Mouse (Mus musculus): ENCODE data around the gene St6galnac4. TPM values are rescaled to one million over a fixed set of nuclear protein-coding genes. Genes with fewer than 3 reads are reported as not detected.

The St6galnac4 gene
- polyA plus RNA-seq, 1 experiment from 2014 or later, result 33.1 TPM

- Histone ChIP-seq H3K9me3 (no peaks in the 10 kb centered on the region), H3K4me1 (peaks cover 61% of the 10 kb centered on the region), H3K9ac (peak within 1 kb of the TSS; percentile 41), H3K36me3 (peaks cover 29% of the 10 kb centered on the region), H3K27me3 (no peaks in the 10 kb centered on the region), H3K27ac (peak within 1 kb of the TSS; percentile 86), H3K4me3 (no peak within 1 kb of the TSS), H3K4me2 (peak within 1 kb of the TSS; percentile 3; the same call in 1 of the 2 replicates)
- 16% methylated on average over 7 of the region's 7 CpGs for WGBS
- ATAC-seq (ENCODE audit: insufficient number of reproducible peaks, insufficient read depth, low FRiP score, low TSS enrichment, low read depth), result no peak
Observed at GRCm38 (mm10) chr2:32621517-32621859, 34.6 kb downstream of the St6galnac4 start, which contains the start of gene Ak1. TSS of gene Ak1 (plus strand) at chr2:32621758.

- peaks cover 3% of the 10 kb centered on the region for H3K36me3 ChIP-seq
- no peak for ATAC-seq (ENCODE audit: insufficient number of reproducible peaks, insufficient read depth, low FRiP score, low TSS enrichment, low read depth)
- H3K9me3 ChIP-seq, result no peaks in the 10 kb centered on the region
- no peak overlapping the region for H3K4me2 ChIP-seq
- H3K9ac ChIP-seq, result peak overlapping the region; percentile 44; the same call in 1 of the 2 replicates
- H3K4me1 ChIP-seq, result peaks cover 77% of the 10 kb centered on the region
- H3K27ac ChIP-seq, result peak overlapping the region; percentile 75; the same call in 1 of the 2 replicates
- H3K4me3 ChIP-seq, result no peak overlapping the region
- 74% methylated on average over 5 of the region's 5 CpGs for WGBS
- H3K27me3 ChIP-seq, result no peaks in the 10 kb centered on the region
Observed at GRCm38 (mm10) chr2:32624111-32624748, 37.3 kb downstream of the St6galnac4 start.

DNA sequence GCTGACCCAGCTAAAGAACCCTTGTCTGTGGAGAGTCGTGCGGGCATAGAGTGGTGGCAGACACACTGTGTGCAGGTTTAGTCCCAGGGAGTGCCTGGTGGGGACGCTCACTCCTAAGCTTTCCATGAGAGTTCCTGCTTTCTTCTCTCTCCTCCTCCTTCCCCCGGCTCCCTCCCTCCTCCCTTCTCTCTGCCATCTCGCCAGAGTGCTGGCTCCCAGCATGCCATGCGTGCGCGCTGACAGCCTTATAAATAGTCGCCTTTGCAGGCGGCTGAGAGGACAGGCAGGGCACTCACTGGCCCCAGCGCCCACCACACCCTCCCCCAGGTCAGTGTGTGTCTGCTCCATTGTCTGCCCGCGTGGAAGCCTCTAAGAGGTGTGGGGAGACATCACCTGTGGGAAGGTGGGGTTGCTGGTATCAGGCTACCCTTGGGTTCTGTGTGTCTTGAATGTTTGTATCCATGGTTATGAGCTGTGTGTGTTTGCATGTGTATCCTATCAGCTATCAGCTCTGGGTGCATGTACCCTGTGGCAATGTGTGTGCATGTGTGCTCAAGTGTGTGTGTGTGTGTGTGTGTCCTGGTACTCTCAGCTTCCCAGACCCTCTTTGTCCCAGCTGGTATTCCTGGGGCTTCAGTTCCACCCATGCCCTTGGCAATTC lies 38.4 kb downstream of the St6galnac4 start:
- ATAC-seq (ENCODE audit: insufficient number of reproducible peaks, insufficient read depth, low FRiP score, low TSS enrichment, low read depth), result peak; percentile 11; the same call in 1 of the 2 replicates
- Histone ChIP-seq H3K27ac (peak overlapping the region; percentile 75), H3K9ac (peak overlapping the region; percentile 66)

GRCm38 (mm10) chr2:32625873-32626694 lies 39.2 kb downstream of the St6galnac4 start:
- 32% methylated on average over 5 of the region's 5 CpGs for WGBS
- ATAC-seq (ENCODE audit: insufficient number of reproducible peaks, insufficient read depth, low FRiP score, low TSS enrichment, low read depth), result no peak
- Histone ChIP-seq H3K4me2 (peak overlapping the region; percentile 61), H3K36me3 (no peaks in the 10 kb centered on the region), H3K9ac (peak overlapping the region; percentile 66; the same call in 1 of the 2 replicates), H3K27me3 (no peaks in the 10 kb centered on the region), H3K4me3 (0 out of 2 replicates have a peak overlapping the region, but pooled peaks have one; percentile 27), H3K9me3 (no peaks in the 10 kb centered on the region), H3K27ac (peak overlapping the region; percentile 75), H3K4me1 (peaks cover 67% of the 10 kb centered on the region)

More for the DNA sequence above, 38.4 kb downstream of the St6galnac4 start:
- Histone ChIP-seq H3K36me3 (no peaks in the 10 kb centered on the region), H3K9me3 (no peaks in the 10 kb centered on the region), H3K4me2 (peak overlapping the region; percentile 61), H3K27me3 (no peaks in the 10 kb centered on the region), H3K4me1 (peaks cover 74% of the 10 kb centered on the region), H3K4me3 (peak overlapping the region; percentile 27)
- WGBS, result 3% methylated on average over 13 of the region's 13 CpGs

DNA sequence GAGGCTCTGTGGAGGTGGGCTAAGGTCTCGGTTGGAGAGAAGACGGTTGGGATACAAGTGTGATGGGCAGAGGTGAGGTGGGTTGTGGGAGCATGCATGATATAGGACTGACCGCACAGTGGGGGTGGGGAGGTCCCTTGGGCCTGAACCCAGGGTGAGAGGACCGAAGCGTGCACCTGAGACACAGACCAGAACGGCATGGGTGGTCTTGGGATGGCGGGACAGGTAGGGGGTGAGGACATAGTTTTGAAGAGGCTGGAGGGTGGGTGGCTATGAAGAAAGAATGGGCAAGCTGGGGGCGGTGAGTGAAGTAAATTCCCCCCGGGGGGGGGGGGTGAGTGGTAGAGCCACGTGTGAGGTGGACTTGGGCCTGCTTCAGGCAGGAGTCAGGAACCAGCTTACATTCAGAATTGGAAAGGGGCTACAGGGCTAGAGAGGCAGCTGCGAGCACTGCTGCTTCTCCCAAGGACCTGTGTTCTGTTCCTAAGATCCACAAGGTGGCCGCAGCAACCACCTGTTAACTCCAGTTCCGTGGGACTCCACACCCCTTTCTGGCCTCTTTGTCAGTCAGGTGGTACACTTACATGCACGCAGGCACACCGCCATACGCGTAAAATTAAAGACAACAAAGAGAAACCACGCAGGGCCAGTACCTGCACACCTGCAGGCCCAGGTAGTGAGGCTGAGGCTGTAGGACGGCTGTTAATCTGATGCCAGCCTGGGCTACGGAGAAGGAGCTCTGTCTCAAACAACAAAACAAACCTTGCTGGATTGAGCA lies 40.6 kb downstream of the St6galnac4 start:
- H3K9ac ChIP-seq, result peak overlapping the region; percentile 3; the same call in 1 of the 2 replicates
- H3K4me1 ChIP-seq, result peaks cover 66% of the 10 kb centered on the region
- H3K4me3 ChIP-seq, result no peak overlapping the region
- H3K27ac ChIP-seq, result peak overlapping the region; percentile 79
- no peak overlapping the region for H3K4me2 ChIP-seq
- 62% methylated on average over 20 of the region's 20 CpGs for WGBS
- no peaks in the 10 kb centered on the region for H3K36me3 ChIP-seq
- H3K9me3 ChIP-seq, result no peaks in the 10 kb centered on the region
- no peaks in the 10 kb centered on the region for H3K27me3 ChIP-seq
- ATAC-seq (ENCODE audit: insufficient number of reproducible peaks, insufficient read depth, low FRiP score, low TSS enrichment, low read depth), result no peak

DNA sequence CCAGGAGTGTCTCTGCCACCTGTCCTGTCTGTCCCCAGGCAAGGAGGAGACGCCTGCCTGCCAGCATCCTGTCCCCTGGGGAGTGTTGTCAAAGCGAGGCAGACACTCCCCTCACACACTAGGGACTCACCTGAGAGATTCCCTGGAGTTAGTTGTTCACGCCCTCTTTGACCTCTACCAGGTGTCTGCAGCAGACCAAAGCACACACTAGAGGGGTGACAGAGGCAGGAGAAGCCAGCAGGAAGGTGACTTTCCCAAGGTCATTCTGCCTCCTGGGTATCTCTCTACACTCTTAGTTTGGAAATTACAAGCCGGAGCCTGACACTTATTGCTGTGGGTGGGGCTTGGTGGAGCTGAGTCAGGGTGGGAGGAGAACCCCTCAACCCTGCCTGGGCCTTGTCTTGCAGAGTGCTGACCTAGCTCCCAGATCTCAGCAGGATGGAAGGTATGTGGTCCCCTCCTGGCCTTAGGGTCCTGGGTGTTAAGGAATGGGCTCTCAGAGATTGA lies 41.2 kb downstream of the St6galnac4 start:
- peaks cover 66% of the 10 kb centered on the region for H3K4me1 ChIP-seq
- ATAC-seq (ENCODE audit: insufficient number of reproducible peaks, insufficient read depth, low FRiP score, low TSS enrichment, low read depth), result no peak
- no peak overlapping the region for H3K4me3 ChIP-seq
- H3K27me3 ChIP-seq, result no peaks in the 10 kb centered on the region
- peak overlapping the region; percentile 79 for H3K27ac ChIP-seq
- H3K4me2 ChIP-seq, result peak overlapping the region; percentile 33
- H3K9me3 ChIP-seq, result no peaks in the 10 kb centered on the region
- no peaks in the 10 kb centered on the region for H3K36me3 ChIP-seq
- H3K9ac ChIP-seq, result peak overlapping the region; percentile 57
- WGBS, result 57% methylated on average over 4 of the region's 4 CpGs

DNA sequence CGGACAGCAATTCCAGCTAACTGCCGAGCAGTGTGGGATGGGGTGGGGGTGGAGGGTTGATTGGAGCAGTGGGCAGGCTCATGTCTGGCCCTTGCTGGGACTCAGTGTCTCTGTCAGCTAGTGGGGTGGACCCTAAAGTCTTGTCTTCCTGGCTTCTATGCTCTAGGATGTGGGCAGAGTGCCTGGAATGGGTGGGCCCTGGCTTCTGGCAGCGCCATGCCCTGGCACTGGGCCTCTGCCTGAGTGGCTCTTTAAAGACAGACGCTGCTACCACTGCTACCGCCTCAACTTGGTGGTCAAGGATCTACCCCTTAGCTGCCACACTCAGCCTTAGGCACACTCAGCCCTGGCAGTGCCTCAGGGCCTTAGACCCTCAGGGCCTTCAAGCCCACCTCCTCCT lies 41.8 kb downstream of the St6galnac4 start:
- no peaks in the 10 kb centered on the region for H3K9me3 ChIP-seq
- ATAC-seq (ENCODE audit: insufficient number of reproducible peaks, insufficient read depth, low FRiP score, low TSS enrichment, low read depth), result no peak
- H3K36me3 ChIP-seq, result no peaks in the 10 kb centered on the region
- H3K4me2 ChIP-seq, result peak overlapping the region; percentile 33
- 38% methylated on average over 5 of the region's 5 CpGs for WGBS
- H3K27me3 ChIP-seq, result no peaks in the 10 kb centered on the region
- H3K4me3 ChIP-seq, result no peak overlapping the region
- H3K4me1 ChIP-seq, result peaks cover 66% of the 10 kb centered on the region
- H3K27ac ChIP-seq, result peak overlapping the region; percentile 79
- peak overlapping the region; percentile 57 for H3K9ac ChIP-seq

DNA sequence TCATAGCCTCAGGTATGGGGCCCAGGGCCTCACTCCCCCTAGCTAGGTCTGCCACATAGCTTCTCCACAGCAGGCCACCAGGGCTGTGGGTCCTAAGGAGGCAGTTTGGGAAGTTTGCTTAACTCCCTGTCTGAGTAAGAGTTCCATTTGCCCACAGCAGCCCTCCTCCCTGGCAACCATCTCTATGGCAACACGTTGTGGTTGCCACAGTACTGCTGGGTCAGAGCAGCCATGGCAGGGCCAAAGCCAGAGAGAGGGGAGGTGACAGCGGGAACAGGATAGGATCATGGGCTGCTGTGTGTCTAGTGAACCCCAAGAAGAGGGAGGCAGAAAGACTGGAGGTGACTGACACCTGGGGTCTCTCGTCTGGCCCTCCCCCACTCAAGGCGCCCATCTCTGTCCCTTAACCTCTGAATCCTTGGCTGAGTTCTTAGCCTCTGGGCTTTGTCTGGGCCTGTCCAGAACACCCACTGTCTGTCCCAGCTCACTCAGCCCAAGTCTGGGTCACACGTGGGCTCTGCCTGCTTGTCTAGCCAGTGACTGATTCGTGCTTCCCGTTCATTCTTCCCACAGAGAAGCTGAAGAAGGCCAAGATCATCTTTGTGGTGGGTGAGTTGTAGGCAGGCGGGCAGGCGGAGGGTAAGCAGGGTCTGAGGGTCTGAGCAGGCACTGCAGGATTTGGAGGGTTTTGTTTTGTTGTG lies 42.5 kb downstream of the St6galnac4 start:
- 0 out of 2 replicates have a peak, but pooled peaks have one; percentile 29 for ATAC-seq (ENCODE audit: insufficient number of reproducible peaks, insufficient read depth, low FRiP score, low TSS enrichment, low read depth)
- WGBS, result 39% methylated on average over 9 of the region's 9 CpGs
- peaks cover 63% of the 10 kb centered on the region for H3K4me1 ChIP-seq
- H3K9me3 ChIP-seq, result no peaks in the 10 kb centered on the region
- peak overlapping the region; percentile 33 for H3K4me2 ChIP-seq
- no peaks in the 10 kb centered on the region for H3K27me3 ChIP-seq
- H3K27ac ChIP-seq, result peak overlapping the region; percentile 79
- H3K36me3 ChIP-seq, result no peaks in the 10 kb centered on the region
- peak overlapping the region; percentile 59 for H3K9ac ChIP-seq
- H3K4me3 ChIP-seq, result no peak overlapping the region

DNA sequence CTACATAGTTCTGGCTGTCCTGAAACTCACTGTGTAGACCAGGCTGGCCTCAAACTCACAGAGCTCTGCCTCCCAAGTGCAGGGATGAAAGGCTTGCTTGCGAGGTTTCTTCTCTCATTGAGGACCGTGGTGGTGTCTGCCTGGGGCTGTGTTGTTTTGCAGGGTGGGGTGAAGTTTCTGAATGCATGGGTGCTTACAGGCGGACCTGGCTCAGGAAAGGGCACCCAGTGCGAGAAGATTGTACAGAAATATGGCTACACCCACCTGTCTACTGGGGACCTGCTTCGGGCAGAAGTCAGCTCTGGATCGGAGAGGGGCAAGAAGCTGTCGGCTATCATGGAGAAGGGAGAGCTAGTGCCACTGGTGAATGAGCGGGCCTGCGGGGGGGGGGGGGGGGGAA lies 43.1 kb downstream of the St6galnac4 start:
- 70% methylated on average over 7 of the region's 9 CpGs for WGBS
- Histone ChIP-seq H3K27me3 (no peaks in the 10 kb centered on the region), H3K4me1 (peaks cover 56% of the 10 kb centered on the region)

DNA sequence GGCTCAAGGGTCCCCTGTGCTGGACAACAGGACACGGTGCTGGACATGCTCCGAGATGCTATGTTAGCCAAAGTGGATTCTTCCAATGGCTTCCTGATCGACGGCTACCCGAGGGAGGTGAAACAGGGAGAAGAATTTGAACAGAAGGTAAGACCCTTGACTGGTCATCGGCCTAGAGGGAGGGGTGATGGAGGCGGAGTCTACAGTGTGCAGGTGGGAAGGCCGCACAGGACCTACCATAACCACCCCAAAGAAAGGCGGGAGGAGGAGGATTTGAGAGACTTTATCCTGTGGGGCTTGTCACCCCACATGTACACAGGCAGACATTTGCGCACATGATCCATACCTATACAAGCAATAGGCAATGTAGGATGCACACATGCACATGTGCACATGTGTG lies 44.2 kb downstream of the St6galnac4 start:
- Histone ChIP-seq H3K36me3 (no peaks in the 10 kb centered on the region), H3K27ac (no peak overlapping the region), H3K27me3 (no peaks in the 10 kb centered on the region), H3K4me3 (no peak overlapping the region), H3K9me3 (no peaks in the 10 kb centered on the region), H3K4me2 (no peak overlapping the region), H3K9ac (0 out of 2 replicates have a peak overlapping the region, but pooled peaks have one; percentile 6), H3K4me1 (peaks cover 46% of the 10 kb centered on the region)
- 86% methylated on average over 10 of the region's 10 CpGs for WGBS
- no peak for ATAC-seq (ENCODE audit: insufficient number of reproducible peaks, insufficient read depth, low FRiP score, low TSS enrichment, low read depth)

More for the DNA sequence above, 43.1 kb downstream of the St6galnac4 start:
- no peaks in the 10 kb centered on the region for H3K9me3 ChIP-seq
- H3K9ac ChIP-seq, result peak overlapping the region; percentile 59; the same call in 1 of the 2 replicates
- no peak overlapping the region for H3K4me3 ChIP-seq
- H3K27ac ChIP-seq, result peak overlapping the region; percentile 79; the same call in 1 of the 2 replicates
- no peaks in the 10 kb centered on the region for H3K36me3 ChIP-seq
- ATAC-seq (ENCODE audit: insufficient number of reproducible peaks, insufficient read depth, low FRiP score, low TSS enrichment, low read depth), result no peak
- H3K4me2 ChIP-seq, result 0 out of 2 replicates have a peak overlapping the region, but pooled peaks have one; percentile 33

All from embryonic facial prominence, embryonic 13.5 days (tissue).